Mouse (Mus musculus): ENCODE data around the gene Adipor2. TPM values are rescaled to one million over a fixed set of nuclear protein-coding genes. Genes with fewer than 3 reads are reported as not detected.

Adipor2 gene
- polyA plus RNA-seq, 1 experiment from 2014 or later = 43.3 TPM

DNA sequence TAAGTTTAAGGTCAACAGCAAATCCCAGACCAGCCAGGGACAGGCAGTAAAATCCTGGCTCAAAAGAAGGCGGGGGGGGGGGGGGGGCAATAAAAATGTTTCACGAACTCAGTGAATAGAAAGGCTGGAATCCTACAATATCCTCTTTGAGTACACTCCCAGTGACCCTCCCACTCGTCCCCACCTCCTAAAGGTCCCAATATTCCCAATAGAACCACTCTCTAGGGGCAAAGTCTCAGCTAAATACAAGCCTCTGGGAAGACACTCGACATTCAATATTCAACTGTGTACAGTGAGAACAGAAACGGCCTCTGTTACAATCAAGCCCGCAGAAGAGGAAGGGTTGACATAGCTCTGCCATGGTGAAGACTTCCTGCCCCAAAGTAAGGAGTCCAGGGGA is 9.7 kb downstream of the Adipor2 start:
- Histone ChIP-seq H3K4me2 (ENCODE audit: low read length) (no peak overlapping the region), H3K9ac (ENCODE audit: low read depth, low read length) (no peak overlapping the region), H3K27ac (no peak overlapping the region), H3K9me3 (replicated peaks; ENCODE audit: low read length) (no peaks in the 10 kb centered on the region), H3K4me3 (replicated peaks; ENCODE audit: low read depth, low read length) (no peak overlapping the region), H3K27me3 (ENCODE audit: insufficient read depth, low read length) (no peaks in the 10 kb centered on the region), H3K4me1 (replicated peaks; ENCODE audit: insufficient read depth, low read length) (no peaks in the 10 kb centered on the region), H3K36me3 (ENCODE audit: insufficient read depth, low read length) (no peaks in the 10 kb centered on the region)
- ATAC-seq (replicated peaks; ENCODE audit: low FRiP score, low read depth) (no peak), DNase-seq (ENCODE audit: low spot score) (peak; percentile 15)
- TF ChIP-seq CTCF (IDR thresholded peaks at IDR 0.05; ENCODE audit: low read depth) = no peak
- WGBS = 40% methylated on average over 6 of the region's 6 CpGs

DNA sequence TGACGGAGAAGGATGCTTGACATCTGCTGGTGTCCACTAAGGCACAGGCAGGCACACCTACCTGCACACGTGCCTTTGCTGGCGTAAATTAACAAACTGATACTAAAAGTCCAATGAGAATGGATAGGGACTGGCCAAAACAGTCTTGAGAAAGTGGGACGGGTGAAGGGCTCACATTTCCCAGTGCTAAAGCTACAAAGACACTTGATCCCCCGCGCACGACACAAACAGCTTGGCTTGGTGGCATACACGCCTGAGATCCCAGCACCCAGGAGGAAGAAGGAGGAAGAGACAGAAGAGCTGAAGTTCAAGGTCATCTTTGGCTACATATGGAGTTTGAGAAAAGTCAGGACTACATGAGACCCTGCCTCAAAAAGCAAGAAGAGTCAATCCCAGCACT is 11.0 kb downstream of the Adipor2 start:
- H3K4me2 ChIP-seq (ENCODE audit: low read length) = no peak overlapping the region
- H3K9ac ChIP-seq (ENCODE audit: low read depth, low read length) = no peak overlapping the region
- DNase-seq (ENCODE audit: low spot score) (peak; percentile 63), ATAC-seq (replicated peaks; ENCODE audit: low FRiP score, low read depth) (no peak)
- no peak overlapping the region for H3K4me3 ChIP-seq (replicated peaks; ENCODE audit: low read depth, low read length)
- no peaks in the 10 kb centered on the region for H3K9me3 ChIP-seq (replicated peaks; ENCODE audit: low read length)
- no peaks in the 10 kb centered on the region for H3K27me3 ChIP-seq (ENCODE audit: insufficient read depth, low read length)
- H3K4me1 ChIP-seq (replicated peaks; ENCODE audit: insufficient read depth, low read length) = no peaks in the 10 kb centered on the region
- H3K27ac ChIP-seq = no peak overlapping the region
- no peak for TF ChIP-seq CTCF (IDR thresholded peaks at IDR 0.05; ENCODE audit: low read depth)
- 61% methylated on average over 8 of the region's 8 CpGs for WGBS
- H3K36me3 ChIP-seq (ENCODE audit: insufficient read depth, low read length) = no peaks in the 10 kb centered on the region

DNA sequence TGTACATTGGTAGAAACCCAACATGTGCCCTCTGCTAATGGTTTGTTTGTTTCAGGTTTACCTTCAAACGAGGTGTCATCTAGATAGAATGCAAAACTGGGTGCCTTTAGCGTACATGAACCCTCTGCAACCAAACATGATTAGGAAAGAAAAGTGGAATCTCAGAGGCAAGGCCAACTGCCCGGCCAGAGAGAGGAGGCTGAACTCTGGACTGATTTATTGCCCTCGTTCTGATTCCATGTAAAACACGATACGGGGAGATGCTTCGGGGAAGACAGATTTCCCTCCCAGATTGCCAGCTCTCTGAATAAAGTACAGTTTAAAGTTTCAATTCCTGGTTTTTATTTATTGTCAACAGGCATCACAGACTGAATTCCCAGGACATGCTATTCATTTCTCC is 12.2 kb downstream of the Adipor2 start:
- 0 out of 2 replicates have a peak, but pooled peaks have one; percentile 51 for ATAC-seq (replicated peaks; ENCODE audit: low FRiP score, low read depth)
- peak; percentile 74 for DNase-seq (ENCODE audit: low spot score)
- H3K27ac ChIP-seq = no peak overlapping the region

DNA sequence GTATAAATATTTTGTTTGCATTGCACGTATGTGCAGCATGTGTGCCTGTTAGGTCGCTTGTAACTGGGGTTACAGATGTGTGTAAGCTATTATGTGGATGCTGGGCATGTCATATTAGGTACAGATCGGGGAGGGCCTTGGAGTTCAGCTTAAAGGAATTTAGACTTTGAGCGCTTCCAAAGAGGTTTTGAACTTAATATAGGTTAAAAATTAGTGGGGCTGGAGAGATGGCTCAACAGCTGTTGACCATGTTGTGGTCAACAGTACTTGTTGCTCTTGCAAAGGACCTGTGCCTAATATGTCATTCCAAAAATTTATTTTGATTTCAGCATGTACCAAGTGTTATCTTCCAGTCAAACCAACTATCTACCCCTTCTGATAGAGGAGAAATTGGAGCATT is 12.7 kb downstream of the Adipor2 start:
- Histone ChIP-seq H3K9ac (ENCODE audit: low read depth, low read length) (no peak overlapping the region), H3K4me3 (replicated peaks; ENCODE audit: low read depth, low read length) (no peak overlapping the region), H3K4me1 (replicated peaks; ENCODE audit: insufficient read depth, low read length) (no peaks in the 10 kb centered on the region), H3K4me2 (ENCODE audit: low read length) (no peak overlapping the region), H3K27ac (no peak overlapping the region), H3K36me3 (ENCODE audit: insufficient read depth, low read length) (no peaks in the 10 kb centered on the region), H3K27me3 (ENCODE audit: insufficient read depth, low read length) (no peaks in the 10 kb centered on the region), H3K9me3 (replicated peaks; ENCODE audit: low read length) (no peaks in the 10 kb centered on the region)
- DNase-seq (ENCODE audit: low spot score) (no peak), ATAC-seq (replicated peaks; ENCODE audit: low FRiP score, low read depth) (0 out of 2 replicates have a peak, but pooled peaks have one; percentile 53)
- TF ChIP-seq CTCF (IDR thresholded peaks at IDR 0.05; ENCODE audit: low read depth) = no peak
- WGBS = 82% methylated on average over 4 of the region's 4 CpGs

More for the DNA sequence above, 12.2 kb downstream of the Adipor2 start:
- H3K4me3 ChIP-seq (replicated peaks; ENCODE audit: low read depth, low read length) = no peak overlapping the region
- no peaks in the 10 kb centered on the region for H3K36me3 ChIP-seq (ENCODE audit: insufficient read depth, low read length)
- WGBS = 37% methylated on average over 7 of the region's 7 CpGs
- no peaks in the 10 kb centered on the region for H3K9me3 ChIP-seq (replicated peaks; ENCODE audit: low read length)
- H3K9ac ChIP-seq (ENCODE audit: low read depth, low read length) = no peak overlapping the region
- no peaks in the 10 kb centered on the region for H3K4me1 ChIP-seq (replicated peaks; ENCODE audit: insufficient read depth, low read length)
- H3K4me2 ChIP-seq (ENCODE audit: low read length) = no peak overlapping the region
- no peak for TF ChIP-seq CTCF (IDR thresholded peaks at IDR 0.05; ENCODE audit: low read depth)
- no peaks in the 10 kb centered on the region for H3K27me3 ChIP-seq (ENCODE audit: insufficient read depth, low read length)

DNA sequence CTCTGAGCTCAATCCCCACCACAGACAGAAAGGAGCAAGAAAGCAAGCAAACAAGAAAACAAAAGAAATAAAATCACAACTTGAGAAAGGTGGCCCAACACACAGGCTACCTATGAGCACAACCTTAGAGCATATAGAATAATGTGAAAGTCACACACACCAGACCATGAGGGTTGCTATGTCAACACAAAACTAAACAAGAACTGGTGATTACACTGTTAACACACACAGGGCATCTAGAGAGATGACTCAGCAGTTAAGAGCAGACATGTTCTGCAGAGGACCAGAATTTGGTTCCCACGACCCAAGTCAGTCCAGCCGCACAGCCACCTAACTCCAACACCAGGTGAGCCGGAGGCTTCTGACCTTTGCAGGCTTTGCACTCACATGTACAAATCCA is 14.5 kb downstream of the Adipor2 start:
- Histone ChIP-seq H3K4me2 (ENCODE audit: low read length) (no peak overlapping the region), H3K27ac (no peak overlapping the region), H3K4me1 (replicated peaks; ENCODE audit: insufficient read depth, low read length) (no peaks in the 10 kb centered on the region), H3K36me3 (ENCODE audit: insufficient read depth, low read length) (no peaks in the 10 kb centered on the region), H3K9me3 (replicated peaks; ENCODE audit: low read length) (no peaks in the 10 kb centered on the region), H3K9ac (ENCODE audit: low read depth, low read length) (no peak overlapping the region), H3K27me3 (ENCODE audit: insufficient read depth, low read length) (no peaks in the 10 kb centered on the region), H3K4me3 (replicated peaks; ENCODE audit: low read depth, low read length) (no peak overlapping the region)
- 85% methylated on average over 3 of the region's 3 CpGs for WGBS
- ATAC-seq (replicated peaks; ENCODE audit: low FRiP score, low read depth) = no peak
- TF ChIP-seq CTCF (IDR thresholded peaks at IDR 0.05; ENCODE audit: low read depth) = no peak
- no peak for DNase-seq (ENCODE audit: low spot score)

DNA sequence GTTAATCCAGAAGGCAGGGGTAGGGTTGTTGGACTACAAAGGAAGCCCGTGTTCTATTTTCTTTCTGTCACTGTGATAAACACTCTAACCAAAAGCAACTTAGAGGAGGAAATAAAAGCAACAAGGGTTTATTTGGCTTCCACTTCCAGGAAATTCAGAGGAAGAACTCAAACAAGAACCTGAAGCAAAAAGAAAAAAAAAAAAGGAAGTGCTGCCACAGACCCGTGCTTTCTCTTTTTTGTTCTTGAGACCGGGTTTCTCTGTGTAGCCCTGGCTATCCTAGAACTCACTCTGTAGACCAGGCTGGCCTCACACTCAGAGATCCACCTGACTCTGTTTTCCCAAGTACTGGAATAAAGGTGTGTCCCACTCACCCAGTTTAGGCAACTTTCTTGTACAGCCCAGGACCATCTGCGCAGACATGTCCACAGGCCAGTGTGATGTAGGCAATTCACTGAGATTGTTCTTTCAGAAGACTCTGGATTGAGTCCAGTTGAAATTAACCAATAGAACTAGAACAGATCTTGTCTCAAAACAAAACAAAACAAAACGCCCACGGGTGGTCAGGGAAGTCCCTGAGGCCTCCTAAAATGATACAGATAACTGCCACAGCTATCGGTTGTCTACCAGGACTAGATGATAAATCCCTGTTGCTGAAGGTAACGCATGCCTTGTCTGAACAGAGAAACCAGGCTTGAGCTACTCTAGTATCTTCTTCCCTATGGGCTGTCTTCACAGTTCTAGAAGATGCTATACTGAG is 15.8 kb downstream of the Adipor2 start:
- H3K9ac ChIP-seq (ENCODE audit: low read depth, low read length) = no peak overlapping the region
- no peak for DNase-seq (ENCODE audit: low spot score)
- H3K4me2 ChIP-seq (ENCODE audit: low read length) = no peak overlapping the region
- no peak overlapping the region for H3K27ac ChIP-seq
- ATAC-seq (replicated peaks; ENCODE audit: low FRiP score, low read depth) = no peak
- no peak for TF ChIP-seq CTCF (IDR thresholded peaks at IDR 0.05; ENCODE audit: low read depth)
- no peaks in the 10 kb centered on the region for H3K27me3 ChIP-seq (ENCODE audit: insufficient read depth, low read length)
- H3K4me1 ChIP-seq (replicated peaks; ENCODE audit: insufficient read depth, low read length) = no peaks in the 10 kb centered on the region
- H3K4me3 ChIP-seq (replicated peaks; ENCODE audit: low read depth, low read length) = no peak overlapping the region
- no peaks in the 10 kb centered on the region for H3K36me3 ChIP-seq (ENCODE audit: insufficient read depth, low read length)
- 69% methylated on average over 8 of the region's 8 CpGs for WGBS
- no peaks in the 10 kb centered on the region for H3K9me3 ChIP-seq (replicated peaks; ENCODE audit: low read length)

Data from kidney, postnatal 0 days (tissue).